Mouse (Mus musculus): ENCODE data around the gene Gm20708.

- TF ChIP-seq CTCF (IDR thresholded peaks at IDR 0.05; ENCODE audit: insufficient read depth, low read depth, low read length) (no peak), POLR2A (IDR thresholded peaks at IDR 0.05; ENCODE audit: insufficient read depth, low read depth, low read length) (no peak)
These were observed 16.0 kb downstream of the Gm20708 start, which contains the start of the genes Afmid and Tk1 for GRCm38 (mm10) chr11:117825333-117826101.
